Mouse (Mus musculus): ENCODE measurements around the gene Iqce. TPM values are rescaled to one million over a fixed set of nuclear protein-coding genes. Genes with fewer than 3 reads are reported as not detected.

The Iqce gene
- 0.72 TPM for polyA plus RNA-seq (2014; fragmentation: Illumina TruSeq; extraction: RNeasy Lipid Tissue Mini Kit (QIAGEN cat#74804); ENCODE audit: low read depth, low replicate concordance)

GRCm38 (mm10) chr5:140702103-140702513 lies at the start of gene Iqce:
Gene Iqce (minus strand): TSS chr5:140702378.

GRCm38 (mm10) chr5:140723822-140724221 lies 21.6 kb upstream of the Iqce start, which contains the start of gene Amz1:
Gene Amz1 (plus strand): TSS chr5:140724127.

GRCm38 (mm10) chr5:140704378-140705251 lies 2.4 kb upstream of the Iqce start, which contains the start of gene Brat1:
Gene Brat1 (plus strand): TSS chr5:140705011.

GRCm38 (mm10) chr5:140648519-140649100 lies 53.6 kb downstream of the Iqce start, which contains the start of gene Ttyh3:
Gene Ttyh3 (minus strand): TSS chr5:140649031.

Other genes starting within 250 kb of the Iqce start
- not detected for gene Chst12, start 196.8 kb downstream of the Iqce start, polyA plus RNA-seq (2014; fragmentation: Illumina TruSeq; extraction: RNeasy Lipid Tissue Mini Kit (QIAGEN cat#74804); ENCODE audit: low read depth, low replicate concordance)
- gene Grifin, start 137.3 kb downstream of the Iqce start, polyA plus RNA-seq (2014; fragmentation: Illumina TruSeq; extraction: RNeasy Lipid Tissue Mini Kit (QIAGEN cat#74804); ENCODE audit: low read depth, low replicate concordance), result not detected
- gene Lfng, start 95.1 kb downstream of the Iqce start, polyA plus RNA-seq (2014; fragmentation: Illumina TruSeq; extraction: RNeasy Lipid Tissue Mini Kit (QIAGEN cat#74804); ENCODE audit: low read depth, low replicate concordance), result 0.48 TPM
- 0.32 TPM for gene Ttyh3, start 53.3 kb downstream of the Iqce start, polyA plus RNA-seq (2014; fragmentation: Illumina TruSeq; extraction: RNeasy Lipid Tissue Mini Kit (QIAGEN cat#74804); ENCODE audit: low read depth, low replicate concordance)
- 1.6 TPM for gene Brat1, start 2.6 kb upstream of the Iqce start, polyA plus RNA-seq (2014; fragmentation: Illumina TruSeq; extraction: RNeasy Lipid Tissue Mini Kit (QIAGEN cat#74804); ENCODE audit: low read depth, low replicate concordance)
- gene Amz1, start 21.7 kb upstream of the Iqce start, polyA plus RNA-seq (2014; fragmentation: Illumina TruSeq; extraction: RNeasy Lipid Tissue Mini Kit (QIAGEN cat#74804); ENCODE audit: low read depth, low replicate concordance), result not detected
- 8.3 TPM for gene Gna12, start 128.1 kb upstream of the Iqce start, polyA plus RNA-seq (2014; fragmentation: Illumina TruSeq; extraction: RNeasy Lipid Tissue Mini Kit (QIAGEN cat#74804); ENCODE audit: low read depth, low replicate concordance)

Data from liver, adult 10 weeks (tissue).